Mouse (Mus musculus): ENCODE measurements around the gene Cd4. TPM values are rescaled to one million over a fixed set of nuclear protein-coding genes. Genes with fewer than 3 reads are reported as not detected.

Cd4 gene
- polyA plus RNA-seq, 1 experiment, result 0.14 TPM

GRCm38 (mm10) chr6:124914511-124914910 lies 26.5 kb upstream of the Cd4 start:
- TF ChIP-seq CTCF (IDR thresholded peaks at IDR 0.05; ENCODE audit: borderline replicate concordance, extremely low read depth, insufficient read depth, insufficient read length) (no peak), POLR2A (IDR thresholded peaks at IDR 0.05; ENCODE audit: borderline replicate concordance, extremely low read depth, insufficient read depth, insufficient read length, poor library complexity, severe bottlenecking) (no peak)
- no peak for DNase-seq (ENCODE audit: low read depth)

GRCm38 (mm10) chr6:124913721-124914285 lies 25.8 kb upstream of the Cd4 start:
- TF ChIP-seq POLR2A (IDR thresholded peaks at IDR 0.05; ENCODE audit: borderline replicate concordance, extremely low read depth, insufficient read depth, insufficient read length, poor library complexity, severe bottlenecking) (no peak), CTCF (IDR thresholded peaks at IDR 0.05; ENCODE audit: borderline replicate concordance, extremely low read depth, insufficient read depth, insufficient read length) (no peak)
- no peak for DNase-seq (ENCODE audit: low read depth)

- TF ChIP-seq CTCF (IDR thresholded peaks at IDR 0.05; ENCODE audit: borderline replicate concordance, extremely low read depth, insufficient read depth, insufficient read length) (no peak), POLR2A (IDR thresholded peaks at IDR 0.05; ENCODE audit: borderline replicate concordance, extremely low read depth, insufficient read depth, insufficient read length, poor library complexity, severe bottlenecking) (no peak)
- no peak for DNase-seq (ENCODE audit: low read depth)
These were observed 25.2 kb upstream of the Cd4 start for GRCm38 (mm10) chr6:124913214-124913613.

GRCm38 (mm10) chr6:124911533-124912218 lies 23.7 kb upstream of the Cd4 start, which contains the start of gene Lag3:
Gene Lag3, minus strand, starts transcription at chr6:124911705.
- DNase-seq (ENCODE audit: low read depth), result no peak
- TF ChIP-seq CTCF (IDR thresholded peaks at IDR 0.05; ENCODE audit: borderline replicate concordance, extremely low read depth, insufficient read depth, insufficient read length) (no peak), POLR2A (IDR thresholded peaks at IDR 0.05; ENCODE audit: borderline replicate concordance, extremely low read depth, insufficient read depth, insufficient read length, poor library complexity, severe bottlenecking) (no peak)

GRCm38 (mm10) chr6:124910032-124910431 lies 22.0 kb upstream of the Cd4 start:
- no peak for TF ChIP-seq POLR2A (IDR thresholded peaks at IDR 0.05; ENCODE audit: borderline replicate concordance, extremely low read depth, insufficient read depth, insufficient read length, poor library complexity, severe bottlenecking)
- TF ChIP-seq CTCF (IDR thresholded peaks at IDR 0.05; ENCODE audit: borderline replicate concordance, extremely low read depth, insufficient read depth, insufficient read length), result no peak
- no peak for DNase-seq (ENCODE audit: low read depth)

- DNase-seq (ENCODE audit: low read depth), result no peak
- no peak for TF ChIP-seq POLR2A (IDR thresholded peaks at IDR 0.05; ENCODE audit: borderline replicate concordance, extremely low read depth, insufficient read depth, insufficient read length, poor library complexity, severe bottlenecking)
These were observed 19.7 kb upstream of the Cd4 start for GRCm38 (mm10) chr6:124907767-124908166.

- TF ChIP-seq POLR2A (IDR thresholded peaks at IDR 0.05; ENCODE audit: borderline replicate concordance, extremely low read depth, insufficient read depth, insufficient read length, poor library complexity, severe bottlenecking) (no peak), CTCF (IDR thresholded peaks at IDR 0.05; ENCODE audit: borderline replicate concordance, extremely low read depth, insufficient read depth, insufficient read length) (no peak)
- peak; percentile 45 for DNase-seq (ENCODE audit: low read depth)
These were observed 17.2 kb upstream of the Cd4 start for GRCm38 (mm10) chr6:124904991-124905860.

GRCm38 (mm10) chr6:124904161-124904981 lies 16.4 kb upstream of the Cd4 start:
- peak; percentile 97 for DNase-seq (ENCODE audit: low read depth)
- TF ChIP-seq CTCF (IDR thresholded peaks at IDR 0.05; ENCODE audit: borderline replicate concordance, extremely low read depth, insufficient read depth, insufficient read length) (peak; percentile 75), POLR2A (IDR thresholded peaks at IDR 0.05; ENCODE audit: borderline replicate concordance, extremely low read depth, insufficient read depth, insufficient read length, poor library complexity, severe bottlenecking) (peak; percentile 53; the same call in 1 of the 2 replicates)

- peak; percentile 96 for DNase-seq (ENCODE audit: low read depth)
- TF ChIP-seq CTCF (IDR thresholded peaks at IDR 0.05; ENCODE audit: borderline replicate concordance, extremely low read depth, insufficient read depth, insufficient read length), result peak; percentile 97
- TF ChIP-seq POLR2A (IDR thresholded peaks at IDR 0.05; ENCODE audit: borderline replicate concordance, extremely low read depth, insufficient read depth, insufficient read length, poor library complexity, severe bottlenecking), result no peak; the same call in 1 of the 2 replicates
These were observed 15.6 kb upstream of the Cd4 start for GRCm38 (mm10) chr6:124903580-124904151.

- TF ChIP-seq POLR2A (IDR thresholded peaks at IDR 0.05; ENCODE audit: borderline replicate concordance, extremely low read depth, insufficient read depth, insufficient read length, poor library complexity, severe bottlenecking) (no peak), CTCF (IDR thresholded peaks at IDR 0.05; ENCODE audit: borderline replicate concordance, extremely low read depth, insufficient read depth, insufficient read length) (no peak)
These were observed 13.8 kb upstream of the Cd4 start for GRCm38 (mm10) chr6:124901851-124902250.

More at GRCm38 (mm10) chr6:124901851-124902250, 13.8 kb upstream of the Cd4 start:
- DNase-seq (ENCODE audit: low read depth), result no peak

All from brain, embryonic 14.5 days (tissue).